Mouse (Mus musculus) left cerebral cortex, postnatal 4 days (tissue): ENCODE results near the gene Slc16a3. TPM values are rescaled to one million over a fixed set of nuclear protein-coding genes. Genes with fewer than 3 reads are reported as not detected.
A peak's percentile ranks its signal among the peaks of the same experiment; 100 is the strongest.

Experiments
- DNase-seq: peaks from one replicate; pipeline ENCODE4 v3.0.0-alpha.2; 2022
- intact Hi-C: fragments of 180-260 bp; cut with DNase I; formaldehyde crosslinking; loops from one replicate; pipeline ENCODE4 v1.15.1; 2025
- total RNA-seq, 2 experiments: library from RNA; stranded (reverse); gene quantifications; 2 replicates each; pipeline ENCODE4 v1.2.3; 2021

Slc16a3 gene
- total RNA-seq, 2 experiments from 2014 or later = 1.4 to 3.6 TPM

DNA sequence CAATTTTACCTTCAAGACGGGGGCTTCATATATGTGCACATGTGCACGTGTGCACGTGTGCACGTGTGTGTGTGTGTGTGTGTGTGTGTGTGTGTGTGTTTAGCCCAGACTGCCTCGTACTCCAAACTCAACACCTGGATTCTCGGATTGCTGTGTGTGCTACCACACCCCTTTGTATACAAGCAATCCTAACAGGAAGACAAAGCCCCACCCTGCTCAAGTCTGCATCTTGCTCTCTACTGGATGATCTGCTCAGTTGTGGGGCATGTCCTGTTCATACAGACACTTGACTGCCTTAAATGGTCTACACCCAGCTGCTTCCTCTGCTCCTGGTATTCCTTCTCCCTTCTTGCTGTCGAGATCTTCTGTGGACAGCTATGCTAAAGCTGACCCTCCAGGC, 3.0 kb upstream of the Slc16a3 start:
- no peak for DNase-seq
- intact Hi-C loops = no loop called here

DNA sequence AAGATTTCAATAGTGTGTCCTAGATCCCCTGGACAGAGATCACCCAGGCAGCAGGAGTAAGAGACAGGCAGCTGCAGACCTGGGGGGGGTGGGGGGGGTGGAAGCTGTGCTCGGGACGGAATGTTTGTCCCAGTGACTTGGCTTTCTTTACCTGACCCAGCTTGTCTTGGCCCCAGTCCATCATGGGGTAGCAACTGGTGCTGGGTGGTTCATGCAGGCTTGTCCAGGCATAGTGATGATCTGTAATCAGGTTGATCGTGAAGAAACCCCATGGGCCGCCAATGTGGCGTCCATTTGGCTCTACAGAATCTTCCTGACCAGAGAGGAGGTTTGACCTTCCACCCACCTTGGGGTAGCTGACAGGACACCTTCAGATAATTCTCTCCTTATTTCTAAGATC, 2.4 kb upstream of the Slc16a3 start:
- intact Hi-C loops = no loop called here
- DNase-seq = no peak

DNA sequence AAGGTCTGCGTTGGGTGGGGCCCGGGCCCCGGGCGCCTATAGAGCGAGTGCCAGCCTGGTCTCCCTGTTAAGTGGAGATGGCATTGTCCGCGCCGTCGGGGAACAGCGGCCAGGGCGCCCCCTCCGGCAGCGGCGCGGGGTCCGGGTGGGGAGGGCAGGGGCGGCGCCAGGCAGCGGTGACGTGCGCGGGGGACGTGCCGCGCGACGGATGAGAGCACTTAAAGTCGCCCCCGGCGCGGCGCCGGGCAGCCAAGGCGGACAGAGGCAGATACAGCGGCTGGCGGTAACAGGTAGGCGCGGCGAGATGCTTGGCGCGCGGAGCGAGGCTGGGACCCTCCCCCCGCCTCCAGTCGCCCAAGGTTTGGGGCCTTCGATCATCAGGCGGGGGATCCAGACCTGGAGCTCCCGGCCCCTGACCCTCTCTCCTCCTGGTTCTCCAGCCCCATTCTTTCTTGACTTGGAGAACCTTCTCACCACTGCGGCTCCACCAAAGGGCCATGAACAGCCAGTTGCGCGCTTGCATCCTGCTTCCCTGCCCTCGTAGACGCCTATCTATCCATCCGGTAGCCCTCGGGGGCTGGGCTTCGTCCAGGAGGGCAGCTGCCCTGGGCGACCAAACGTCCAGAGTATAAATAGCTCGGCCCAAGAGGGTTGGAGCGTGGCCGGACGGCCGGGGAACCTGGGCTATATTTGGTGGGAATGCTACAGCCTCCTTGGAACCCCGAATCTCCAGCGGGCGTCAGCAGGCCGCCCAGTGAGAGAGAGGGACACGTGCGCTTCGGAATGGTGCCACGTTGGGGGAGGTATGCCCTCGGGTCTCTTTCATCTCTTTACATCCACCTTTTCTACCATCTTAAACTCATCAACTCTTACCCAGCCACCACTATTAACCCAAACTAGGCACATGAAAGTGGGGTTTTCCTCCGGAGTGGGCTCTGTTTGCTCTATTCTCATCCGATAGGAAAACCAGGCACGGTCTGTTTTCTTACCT, 876 bp downstream of the Slc16a3 start:
- DNase-seq = no peak
- intact Hi-C loops = no loop called here

DNA sequence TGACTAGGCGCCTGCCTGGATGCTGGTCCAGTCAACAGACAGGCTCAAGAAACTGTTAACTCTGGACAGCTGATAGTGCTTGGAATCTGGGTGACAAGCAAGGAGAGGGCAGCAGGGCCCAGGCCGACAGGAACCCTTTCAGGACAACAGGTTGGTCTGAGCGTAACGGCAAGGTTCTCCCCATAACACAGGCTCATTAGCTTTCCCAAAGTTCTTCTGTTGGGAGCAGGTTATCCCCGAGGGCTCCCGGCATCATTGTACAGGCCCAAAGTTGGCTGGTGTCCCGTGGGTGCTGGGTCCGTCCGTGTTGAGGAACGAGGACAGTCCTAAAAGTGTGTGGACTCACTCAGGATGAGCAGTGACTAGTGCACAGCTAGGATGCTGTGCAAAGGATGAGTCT, 1.6 kb downstream of the Slc16a3 start:
- intact Hi-C loops = no loop called here
- no peak for DNase-seq

DNA sequence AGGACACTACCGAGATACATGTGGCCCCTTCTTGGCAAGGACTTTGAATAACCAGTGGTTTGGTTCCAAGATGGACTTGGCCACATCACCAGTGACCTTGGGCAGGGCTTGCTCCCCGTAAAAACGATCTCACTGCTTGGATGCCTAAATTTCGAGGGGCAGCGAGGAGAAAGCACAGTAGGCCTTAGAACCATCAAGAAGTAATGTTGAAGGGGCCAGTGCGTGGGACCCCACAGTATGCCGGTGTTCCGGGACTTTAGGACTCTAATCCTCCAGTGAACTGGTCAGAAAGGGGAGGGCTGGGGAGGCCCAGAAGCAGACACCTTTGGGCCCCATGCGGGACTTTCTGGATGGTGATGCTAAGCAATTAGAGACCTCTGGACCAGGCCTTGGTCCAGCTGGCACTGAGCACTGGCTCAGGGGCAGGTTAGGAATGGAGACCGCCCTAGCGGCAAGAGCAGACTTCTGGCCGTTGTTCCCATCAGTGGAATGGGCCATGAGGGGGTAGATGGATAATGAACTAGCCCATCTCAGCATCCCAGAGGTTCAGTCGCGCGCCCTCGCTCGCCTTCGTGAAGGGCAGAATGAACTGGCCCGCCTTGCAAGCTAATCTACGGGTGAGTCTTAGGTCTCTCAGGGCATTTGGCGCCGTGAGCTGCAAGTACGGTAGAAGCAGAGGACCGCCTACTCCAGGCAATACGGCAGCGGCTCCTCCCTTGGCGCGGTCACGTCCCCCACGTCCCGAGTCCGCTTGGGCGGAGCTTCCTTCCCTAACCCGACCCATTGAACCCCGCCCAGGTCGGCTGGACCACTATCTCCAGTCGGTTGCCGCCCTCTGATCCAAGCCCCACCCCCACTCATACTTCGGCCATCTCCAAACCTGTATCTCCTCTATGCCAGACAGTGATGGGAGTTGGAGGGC, 2.3 kb downstream of the Slc16a3 start:
- intact Hi-C loops = no loop called here
- DNase-seq = peak; percentile 90

DNA sequence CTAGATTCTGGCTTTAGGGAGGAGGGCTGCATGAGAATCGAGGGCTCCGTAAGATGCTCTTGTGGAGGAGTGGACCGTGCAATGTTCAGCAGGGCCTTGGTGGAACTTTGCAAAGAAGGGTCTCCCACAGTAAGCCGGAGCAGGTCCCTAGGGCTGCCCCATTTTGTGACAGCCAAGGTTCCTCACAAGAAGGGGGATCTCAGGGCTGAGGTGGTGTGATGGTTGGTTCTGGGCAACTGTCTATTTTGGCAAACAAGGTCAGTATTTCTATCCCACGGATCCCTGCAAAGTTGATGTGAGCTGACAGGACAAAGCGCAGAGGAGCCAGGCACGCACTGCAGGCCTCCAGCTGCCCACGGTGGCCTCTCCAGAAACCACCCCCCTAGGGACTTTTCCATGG, 3.0 kb downstream of the Slc16a3 start:
- intact Hi-C loops = no loop called here
- peak; percentile 37 for DNase-seq

DNA sequence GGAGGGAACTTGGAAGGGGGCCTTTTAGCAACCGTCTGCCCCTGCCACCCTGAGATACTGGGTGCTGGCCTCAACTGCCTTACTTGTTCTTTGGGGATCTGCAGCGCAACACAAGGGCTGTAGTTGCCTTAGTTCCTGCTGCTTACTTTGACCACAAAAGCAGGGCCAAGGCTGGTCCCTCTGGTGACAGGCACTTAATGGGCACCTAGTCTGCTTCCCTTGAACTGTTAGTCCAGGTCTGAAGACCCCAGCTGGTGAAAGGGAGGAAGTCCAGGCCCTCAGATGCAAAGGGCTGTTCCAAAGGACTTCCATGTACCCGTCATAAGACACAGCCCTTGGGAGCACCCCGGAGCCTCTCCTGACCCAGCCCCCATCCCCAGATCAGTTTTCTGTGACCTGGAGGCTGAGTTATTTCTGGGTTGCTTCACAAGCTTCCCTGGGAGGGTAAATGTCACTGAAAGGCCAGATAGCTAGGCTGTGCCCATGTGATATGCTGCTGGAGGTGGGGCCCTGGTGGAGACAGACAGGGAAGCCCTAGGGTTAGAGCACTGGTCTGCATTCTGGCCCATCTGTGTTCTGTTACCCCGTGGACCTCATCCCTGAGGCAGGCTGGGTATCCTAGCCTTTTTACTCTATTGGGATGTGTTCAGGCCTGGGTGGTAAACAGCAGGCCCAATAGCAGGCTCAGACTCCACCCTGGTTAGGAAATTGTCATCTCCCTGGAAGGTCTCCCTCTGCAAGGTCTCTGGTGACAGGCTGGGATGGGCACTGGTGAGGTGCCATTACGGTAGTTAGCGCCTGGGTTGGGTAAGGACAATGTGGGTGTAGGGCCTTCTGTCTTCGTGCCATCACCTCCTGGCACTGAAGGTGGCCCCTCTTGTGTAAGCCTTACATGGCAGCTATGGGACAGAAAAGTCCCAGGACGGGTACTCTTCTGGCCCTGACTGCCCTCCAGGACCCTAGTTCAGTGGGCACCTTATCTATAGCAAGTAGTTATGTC, 3.8 kb downstream of the Slc16a3 start:
- DNase-seq = no peak
- intact Hi-C loops = no loop called here

DNA sequence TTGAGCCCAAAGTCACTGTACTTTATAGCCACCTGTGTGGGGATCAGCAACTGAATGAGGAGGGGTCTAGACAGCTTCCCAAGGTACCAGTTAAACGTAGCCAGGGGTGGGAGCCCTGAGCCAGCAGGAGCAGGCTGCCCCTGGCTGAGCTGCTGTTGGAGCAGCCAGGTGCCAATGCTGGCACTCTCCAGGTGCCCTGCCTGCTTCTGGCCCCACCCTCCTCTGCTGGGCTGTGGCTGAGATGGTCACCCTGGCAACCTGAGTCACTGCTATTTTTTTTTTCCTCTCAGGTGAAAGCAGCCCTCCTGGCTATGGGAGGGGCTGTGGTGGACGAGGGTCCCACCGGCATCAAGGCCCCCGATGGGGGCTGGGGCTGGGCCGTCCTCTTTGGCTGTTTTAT, 6.7 kb downstream of the Slc16a3 start:
- intact Hi-C loops = no loop called here
- no peak for DNase-seq

DNA sequence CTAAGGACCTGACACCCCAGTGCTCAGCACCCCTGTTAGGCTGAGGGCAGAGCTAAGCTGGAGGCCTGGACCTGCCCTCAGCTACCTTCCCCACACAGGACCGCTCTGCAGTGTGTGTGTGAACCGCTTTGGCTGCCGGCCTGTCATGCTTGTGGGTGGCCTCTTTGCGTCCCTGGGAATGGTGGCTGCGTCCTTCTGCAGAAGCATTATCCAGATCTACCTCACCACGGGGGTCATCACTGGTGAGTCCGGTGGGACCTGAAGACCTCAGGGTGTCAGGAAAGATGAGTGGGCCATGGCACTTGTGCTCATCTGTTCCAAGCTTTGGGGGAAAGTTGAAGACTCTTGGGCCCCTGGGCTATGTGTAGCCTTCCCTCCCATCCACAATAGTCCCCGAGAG, 7.4 kb downstream of the Slc16a3 start:
- intact Hi-C loops = no loop called here
- no peak for DNase-seq

GRCm38 (mm10) chr11:120957052-120957451, 8.8 kb downstream of the Slc16a3 start:
- intact Hi-C loops = no loop called here
- no peak for DNase-seq

DNA sequence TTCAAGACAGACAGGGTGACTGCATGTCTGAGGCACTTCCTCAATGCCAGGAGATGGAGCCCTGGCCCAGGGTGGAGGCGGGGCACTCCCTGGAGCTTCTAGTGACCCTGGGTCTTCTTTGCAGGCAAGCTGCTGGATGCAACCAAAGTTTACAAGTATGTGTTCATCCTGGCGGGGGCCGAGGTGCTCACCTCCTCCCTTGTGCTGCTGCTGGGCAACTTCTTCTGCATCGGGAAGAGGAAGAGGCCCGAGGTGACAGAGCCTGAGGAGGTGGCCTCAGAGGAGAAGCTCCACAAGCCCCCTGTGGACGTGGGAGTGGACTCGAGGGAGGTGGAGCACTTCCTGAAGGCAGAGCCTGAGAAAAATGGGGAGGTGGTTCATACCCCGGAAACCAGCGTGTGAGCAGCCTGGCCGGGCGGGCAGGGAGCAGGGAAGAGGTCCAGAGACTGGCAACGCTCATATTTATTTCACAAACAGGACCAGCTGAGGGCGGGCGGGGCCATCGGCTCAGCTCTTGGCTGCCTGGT, 9.5 kb downstream of the Slc16a3 start:
- intact Hi-C loops = no loop called here
- no peak for DNase-seq

GRCm38 (mm10) chr11:120959066-120959465, 10.8 kb downstream of the Slc16a3 start:
- intact Hi-C loops = no loop called here
- no peak for DNase-seq

GRCm38 (mm10) chr11:120959564-120959963, 11.3 kb downstream of the Slc16a3 start:
- no peak for DNase-seq
- intact Hi-C loops = no loop called here

GRCm38 (mm10) chr11:120960248-120960647, 12.0 kb downstream of the Slc16a3 start:
- no peak for DNase-seq

DNA sequence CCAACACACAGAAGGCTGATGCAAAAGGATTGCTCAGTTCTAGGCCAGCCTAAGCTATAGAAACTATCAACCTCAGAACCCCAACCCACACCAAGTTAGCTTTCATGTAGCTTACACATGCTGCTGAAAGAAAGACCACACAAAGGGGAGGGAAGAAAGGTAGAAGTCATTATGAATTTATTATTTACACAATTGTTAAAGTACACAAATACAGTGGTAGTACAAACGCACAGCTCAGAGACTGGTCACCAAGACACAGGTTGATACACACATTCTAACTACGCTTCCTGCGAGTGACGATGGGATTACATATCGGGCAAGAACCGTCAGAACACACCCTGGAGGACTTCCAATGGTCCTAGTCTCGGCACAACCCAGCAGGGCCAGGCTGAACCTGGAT, 13.3 kb downstream of the Slc16a3 start:
- DNase-seq = no peak
- intact Hi-C loops = no loop called here

More at GRCm38 (mm10) chr11:120960248-120960647, 12.0 kb downstream of the Slc16a3 start:
- intact Hi-C loops = no loop called here

DNA sequence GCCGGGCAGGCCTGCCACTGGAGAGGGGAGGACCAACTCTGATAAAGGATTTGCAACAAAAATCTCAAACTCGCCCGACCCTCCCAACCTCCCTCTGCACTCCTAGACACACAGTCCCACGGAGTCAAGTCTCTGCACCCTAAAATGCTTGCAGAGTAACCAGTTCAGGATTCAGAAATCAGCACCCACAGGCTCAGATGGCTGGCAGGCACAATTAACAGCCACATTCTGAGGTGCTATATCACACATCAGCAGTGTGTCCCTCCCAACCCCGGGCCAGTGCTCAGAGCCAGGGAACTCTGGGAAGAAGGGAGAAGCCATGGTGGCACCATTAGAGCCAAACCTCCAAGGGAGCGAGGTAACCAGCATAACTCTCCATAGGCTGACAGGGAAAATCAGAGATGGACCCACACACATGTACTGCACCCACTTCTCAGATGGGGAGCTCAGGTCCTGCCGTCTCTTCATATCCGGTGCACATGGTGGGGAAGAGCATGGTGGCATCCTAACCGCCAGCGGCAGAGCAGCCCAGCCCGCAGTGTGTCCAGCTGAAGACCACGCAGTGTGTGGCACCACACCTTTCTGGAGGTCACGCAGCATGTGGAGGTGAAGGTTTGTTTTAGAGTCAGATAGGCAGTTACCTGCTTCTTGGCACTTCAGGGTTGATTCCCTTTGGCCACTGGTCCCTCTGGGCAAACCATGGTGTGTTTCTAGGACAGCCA, 13.9 kb downstream of the Slc16a3 start:
- intact Hi-C loops = no loop called here
- no peak for DNase-seq

- no peak for DNase-seq
- intact Hi-C loops = no loop called here
Measured at GRCm38 (mm10) chr11:120962909-120963308, 14.6 kb downstream of the Slc16a3 start.

DNA sequence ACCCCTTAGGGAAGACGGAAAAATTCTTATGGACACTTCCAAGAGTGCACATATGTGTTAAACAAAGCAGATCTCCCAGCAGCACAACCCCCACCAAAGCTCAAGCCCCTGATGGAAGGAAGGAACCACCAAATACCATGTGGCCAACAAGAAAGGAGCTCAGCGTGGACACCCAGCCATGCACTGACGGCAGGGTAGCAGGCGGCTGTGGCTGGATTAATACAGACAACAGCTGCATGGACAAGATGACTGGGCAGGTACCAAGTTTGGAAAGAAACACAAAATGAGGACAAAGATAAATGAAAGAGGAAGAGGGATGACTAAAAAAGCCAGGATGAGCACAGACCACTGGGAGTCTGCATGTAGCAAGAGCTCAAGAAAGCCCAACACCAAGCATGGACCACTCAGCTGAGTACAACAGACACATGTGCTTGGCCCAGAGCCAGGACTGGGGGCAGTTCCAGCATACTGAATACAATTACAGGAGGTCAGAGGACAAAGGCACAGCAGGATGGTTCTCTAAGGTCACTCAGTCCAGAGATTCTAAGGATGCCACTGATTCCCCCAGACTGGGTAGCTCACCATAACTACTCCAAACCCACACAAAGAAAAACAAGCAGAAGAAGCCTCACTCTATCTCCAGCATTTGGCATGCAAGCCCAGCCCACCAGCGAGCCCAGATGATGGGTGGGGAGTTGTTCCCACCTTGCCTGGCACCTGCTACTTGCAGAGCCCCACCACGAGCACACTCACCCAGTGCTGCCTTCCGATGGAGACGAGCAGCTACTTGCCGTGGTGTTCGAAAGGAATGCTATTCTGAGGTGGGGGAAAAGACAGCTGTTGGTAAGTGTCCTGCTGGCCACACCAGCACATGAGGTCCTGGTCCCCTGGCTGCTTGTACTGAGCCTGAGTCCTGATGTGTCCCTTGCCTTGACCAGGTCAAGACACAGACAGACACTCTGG, 16.2 kb downstream of the Slc16a3 start:
- intact Hi-C loops = no loop called here
- peak; percentile 47 for DNase-seq
